Mouse (Mus musculus) ovary, postnatal 36 days (tissue): Measurements from ENCODE around the gene Abi3.
A peak's percentile ranks its signal among the peaks of the same experiment; 100 is the strongest.

Experiments used
- DNase-seq: peaks from one replicate; pipeline ENCODE4 v3.0.0; 2022; ENCODE audit warnings: low spot score, mixed read lengths

Gene Abi3

DNA sequence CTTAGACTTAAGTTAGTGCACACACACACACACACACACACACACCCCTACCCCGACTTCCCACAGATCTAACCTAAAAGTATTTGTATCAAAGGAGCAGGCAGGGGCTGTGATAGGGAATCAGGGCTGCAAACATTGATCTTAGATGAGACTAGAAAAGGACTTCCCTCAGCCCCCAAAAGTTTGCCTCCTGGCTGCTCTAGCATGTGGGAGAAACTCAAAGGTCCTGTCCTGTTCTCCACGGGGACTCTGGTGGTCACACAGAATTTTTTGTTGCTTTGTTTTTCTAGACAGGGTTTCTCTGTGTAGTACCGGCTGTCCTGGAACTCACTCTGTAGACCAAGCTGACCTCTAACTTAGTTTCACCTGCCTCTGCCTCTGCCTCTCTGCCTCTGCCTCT, 16.7 kb downstream of the Abi3 start:
- DNase-seq: no peak

DNA sequence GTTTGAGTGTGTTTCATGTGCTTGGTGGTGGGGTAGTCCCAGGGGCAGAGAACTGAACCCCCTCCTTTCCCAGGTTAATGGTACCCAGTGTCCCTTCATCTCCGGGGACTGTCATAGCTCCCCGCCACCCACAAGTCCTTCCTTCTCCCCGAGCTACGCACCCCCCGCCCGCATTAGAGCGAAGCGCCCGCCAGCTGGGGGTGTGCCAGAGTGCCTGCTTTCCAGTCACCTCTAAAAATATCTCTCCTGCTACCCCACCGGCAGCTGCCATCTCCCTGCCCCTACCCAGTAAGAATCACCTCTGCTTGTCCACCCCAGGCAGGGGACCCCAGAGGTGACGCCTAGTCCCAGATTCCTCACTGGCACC, 17.4 kb downstream of the Abi3 start:
- no peak for DNase-seq

DNA sequence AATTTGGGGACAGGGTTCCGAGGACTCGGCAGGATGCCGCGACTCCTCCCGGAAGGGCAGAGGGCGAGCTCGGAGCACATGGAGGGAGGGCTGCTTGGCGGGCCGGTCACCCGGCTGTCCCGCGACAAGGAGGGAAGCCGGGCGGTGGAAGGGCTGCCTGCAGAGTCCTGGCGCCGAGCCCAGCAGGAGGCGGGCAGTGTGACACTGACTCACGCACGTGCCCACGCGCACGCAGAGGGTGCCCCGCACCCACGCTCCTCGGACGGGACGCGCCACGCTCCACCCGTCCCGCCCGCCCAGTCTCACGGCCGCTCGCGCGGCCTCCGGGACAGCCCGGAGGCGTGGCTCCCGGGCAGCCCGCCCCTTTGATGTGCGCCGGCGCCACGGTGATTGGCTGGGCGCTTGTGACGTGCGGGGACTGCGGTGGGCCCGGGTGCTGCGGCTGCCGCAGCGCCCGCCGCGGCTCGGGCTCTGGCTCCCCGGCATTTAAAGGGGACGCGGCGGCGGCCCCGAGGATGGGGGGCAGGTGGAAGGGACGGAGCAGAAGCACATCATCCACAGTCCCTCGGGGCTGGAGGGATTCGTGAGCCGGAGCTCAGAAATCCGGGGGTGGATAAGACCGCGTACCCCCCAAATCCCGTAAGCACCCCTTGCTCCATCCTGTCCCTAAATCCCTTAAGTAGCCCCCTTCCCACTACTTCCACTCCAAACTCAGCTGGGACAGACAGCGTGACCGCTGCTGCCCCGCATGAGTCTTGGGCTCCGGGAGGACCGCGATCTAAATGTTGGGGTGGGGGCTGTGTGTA, 18.0 kb downstream of the Abi3 start, which contains the start of gene Phospho1:
Gene Phospho1, plus strand, starts transcription at position 429 of the 806 bp plus-strand sequence.
- DNase-seq: peak; percentile 94

DNA sequence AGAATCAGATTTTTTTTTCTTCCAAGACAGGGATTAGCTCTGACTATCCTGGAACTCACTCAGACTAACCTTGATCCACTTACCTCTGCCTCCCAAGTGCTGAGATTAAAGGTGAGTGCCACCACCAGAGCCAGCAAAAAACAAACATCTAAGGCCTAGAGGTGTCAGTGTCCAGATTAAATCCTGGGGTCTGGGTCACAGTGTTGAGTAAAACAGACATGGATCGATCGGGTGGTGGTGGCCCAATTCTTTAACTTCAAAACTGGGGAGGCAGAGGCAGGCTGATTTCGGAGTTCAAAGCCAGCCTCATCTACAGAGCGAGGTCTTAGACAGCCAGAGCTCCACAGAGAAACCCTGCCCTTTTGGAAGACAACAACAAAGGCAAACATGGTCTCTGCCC, 19.8 kb downstream of the Abi3 start:
- DNase-seq: no peak

DNA sequence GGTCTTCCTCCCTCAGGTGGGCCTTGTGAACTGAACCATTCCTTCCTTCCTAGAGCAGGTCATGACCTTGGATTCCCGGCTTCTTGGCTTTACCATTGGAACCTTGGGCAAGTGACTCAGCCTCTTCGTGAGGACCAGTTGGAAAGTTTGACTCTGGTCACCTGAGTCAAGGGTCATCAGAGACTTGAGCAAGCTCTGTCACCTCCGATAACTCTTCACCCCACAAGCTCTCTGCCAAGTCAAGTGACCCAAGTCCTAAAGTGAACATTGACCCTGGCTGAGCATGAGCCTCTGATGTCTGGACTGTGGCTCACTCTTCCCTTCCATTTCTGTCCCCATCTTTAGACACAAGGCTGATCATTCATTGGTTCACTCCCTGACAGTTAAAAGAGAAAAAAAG, 20.8 kb downstream of the Abi3 start:
- no peak for DNase-seq

DNA sequence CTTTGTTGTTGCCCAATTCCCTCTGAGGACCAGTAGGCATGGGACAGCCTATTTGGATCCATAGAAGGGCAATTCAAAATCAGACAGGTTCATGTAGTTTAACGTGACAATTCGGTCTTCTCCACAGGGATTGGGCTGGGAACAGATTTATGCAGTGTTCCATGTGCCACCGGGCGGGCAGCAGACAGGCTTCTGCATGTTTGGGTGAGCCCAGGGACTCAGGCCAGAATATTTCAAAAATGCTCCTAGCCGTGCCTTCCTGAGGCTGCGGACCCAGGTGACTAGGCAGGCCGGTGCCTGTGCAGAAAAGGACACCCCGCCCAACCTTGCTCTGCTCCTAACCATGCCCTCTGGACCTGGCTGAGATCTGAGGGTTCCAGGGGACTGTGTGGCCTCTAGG, 23.1 kb downstream of the Abi3 start:
- DNase-seq: no peak

DNA sequence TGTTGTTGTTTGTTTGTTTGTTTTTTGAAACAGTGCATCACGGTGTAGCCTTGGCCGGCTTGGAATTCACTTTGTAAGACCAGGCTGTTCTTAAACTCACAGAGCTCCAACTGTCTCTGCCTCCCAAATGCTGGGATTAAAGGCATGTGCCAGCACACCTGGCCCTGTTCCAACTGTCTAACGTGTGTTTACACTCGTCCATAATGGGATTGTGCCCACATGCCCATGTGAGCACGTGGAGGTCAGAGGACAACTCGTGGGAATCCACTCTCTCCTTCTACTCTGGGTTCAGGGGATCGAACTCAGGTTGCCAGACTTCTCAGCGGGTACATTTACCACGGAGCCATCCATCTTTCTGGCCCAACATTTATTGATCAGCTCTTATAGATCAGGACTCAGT, 26.9 kb downstream of the Abi3 start:
- no peak for DNase-seq

DNA sequence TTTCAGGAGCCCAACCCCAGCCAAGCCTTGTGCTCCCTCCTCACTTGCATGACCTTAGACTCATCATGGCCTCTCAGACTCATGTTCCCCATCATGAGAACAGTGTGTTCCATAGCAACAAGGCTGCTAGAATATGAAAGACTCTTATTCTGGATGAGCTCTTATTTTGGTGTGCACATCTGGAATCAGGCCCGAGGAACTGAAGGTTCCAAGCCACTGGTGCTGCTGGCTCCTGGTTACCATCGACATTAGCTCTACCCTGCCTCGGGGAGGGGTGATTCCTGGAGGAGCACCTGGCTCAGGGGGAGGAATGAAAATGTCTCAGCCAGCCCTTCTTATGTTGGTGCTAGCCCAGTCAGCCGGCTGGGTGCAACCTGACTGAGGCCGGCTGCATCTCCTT, 27.4 kb downstream of the Abi3 start:
- DNase-seq: no peak

DNA sequence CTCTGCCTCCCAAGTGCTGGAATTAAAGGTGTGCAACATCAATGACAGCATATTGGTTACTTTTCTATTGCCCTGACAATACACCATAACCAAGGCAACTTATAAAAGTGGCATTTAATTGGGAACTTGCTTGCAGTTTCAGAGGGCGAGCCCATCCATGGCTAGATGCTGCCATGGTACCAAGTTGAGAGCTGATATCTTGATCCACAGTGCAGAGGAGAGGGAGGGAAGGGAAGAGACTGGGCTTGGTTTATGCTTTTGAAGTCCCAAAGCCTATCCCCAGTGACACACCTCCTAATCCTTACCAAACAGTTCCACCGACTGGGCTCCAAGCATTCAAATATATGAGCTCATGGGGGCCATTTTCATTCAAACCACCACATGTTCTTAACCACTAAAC, 28.2 kb downstream of the Abi3 start:
- no peak for DNase-seq

DNA sequence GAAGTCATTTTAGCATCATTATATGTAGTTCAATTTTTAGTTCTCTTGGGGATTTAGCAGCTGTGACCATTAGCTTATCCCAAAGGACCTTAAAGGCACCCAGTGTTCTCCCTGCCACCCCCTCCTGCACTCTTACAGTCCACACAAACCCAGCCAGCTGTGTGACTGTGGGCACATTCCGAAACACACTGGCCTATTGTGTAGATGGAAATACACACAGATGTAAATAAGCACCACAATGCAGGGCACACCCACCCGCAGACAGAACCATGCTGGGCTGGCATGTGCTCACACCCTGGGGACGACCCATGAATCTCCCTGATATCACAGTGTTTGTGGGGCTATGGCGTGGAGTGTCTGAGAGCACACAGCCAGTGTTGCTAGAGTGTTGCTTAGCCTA, 30.1 kb downstream of the Abi3 start:
- DNase-seq: no peak

DNA sequence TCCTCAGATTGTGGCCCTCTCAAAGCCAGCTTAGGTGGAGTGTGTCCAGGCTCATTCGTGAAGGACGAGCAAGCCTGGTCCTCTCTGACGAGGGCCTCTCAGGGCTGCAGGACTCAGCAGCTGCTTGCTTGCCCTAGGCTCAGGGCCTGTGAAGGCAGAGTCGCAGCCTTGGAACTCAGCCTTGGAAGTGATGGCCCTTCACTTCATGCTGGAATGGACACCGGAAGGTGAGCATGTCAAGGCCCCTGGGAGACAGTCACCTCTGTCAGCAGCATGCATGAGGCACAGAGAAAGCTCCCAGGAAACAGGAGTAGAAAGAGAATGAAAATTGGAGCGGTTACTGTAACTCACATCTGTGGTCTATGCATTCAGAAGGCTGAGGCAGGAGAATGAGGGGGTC, 30.5 kb downstream of the Abi3 start:
- DNase-seq: no peak

DNA sequence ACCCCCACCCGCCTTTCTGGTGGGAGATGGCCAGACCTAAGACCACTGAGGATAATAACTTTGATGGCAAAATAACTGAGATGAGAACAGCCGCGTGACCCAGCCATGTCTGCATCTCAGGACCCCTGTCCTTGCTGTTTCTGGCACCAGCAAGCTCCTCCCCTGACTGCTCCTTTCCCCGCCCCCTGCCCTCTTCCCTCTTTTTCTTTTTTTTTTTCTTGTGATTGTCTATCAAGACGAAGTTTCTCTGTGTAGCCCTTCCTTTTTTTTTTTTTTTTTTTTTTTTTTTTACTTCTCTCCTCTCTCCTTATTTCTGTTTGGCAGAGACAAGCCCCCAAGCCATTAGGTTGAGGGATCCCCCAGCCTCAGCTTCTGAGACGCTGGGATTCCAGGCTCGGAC, 31.4 kb downstream of the Abi3 start:
- DNase-seq: no peak

DNA sequence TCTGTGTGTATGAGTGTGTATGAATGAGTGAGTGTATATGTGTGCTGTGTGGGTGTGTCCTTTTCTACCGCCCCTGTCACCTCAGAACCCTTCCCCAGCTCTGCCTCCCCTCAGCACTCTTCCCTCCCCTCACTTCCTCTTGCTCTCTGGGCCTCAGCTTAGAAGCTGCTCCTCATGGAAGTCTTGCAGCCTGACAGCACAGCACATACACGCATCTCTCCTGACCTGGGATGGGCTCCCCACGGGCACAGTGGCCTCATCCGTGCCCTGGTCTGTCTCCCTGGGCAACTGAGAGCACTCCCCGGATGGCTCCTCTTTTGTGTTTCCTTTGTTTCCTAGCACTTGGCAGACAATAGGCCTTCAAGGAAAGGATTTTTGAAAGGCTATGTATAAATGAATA, 32.7 kb downstream of the Abi3 start:
- no peak for DNase-seq

DNA sequence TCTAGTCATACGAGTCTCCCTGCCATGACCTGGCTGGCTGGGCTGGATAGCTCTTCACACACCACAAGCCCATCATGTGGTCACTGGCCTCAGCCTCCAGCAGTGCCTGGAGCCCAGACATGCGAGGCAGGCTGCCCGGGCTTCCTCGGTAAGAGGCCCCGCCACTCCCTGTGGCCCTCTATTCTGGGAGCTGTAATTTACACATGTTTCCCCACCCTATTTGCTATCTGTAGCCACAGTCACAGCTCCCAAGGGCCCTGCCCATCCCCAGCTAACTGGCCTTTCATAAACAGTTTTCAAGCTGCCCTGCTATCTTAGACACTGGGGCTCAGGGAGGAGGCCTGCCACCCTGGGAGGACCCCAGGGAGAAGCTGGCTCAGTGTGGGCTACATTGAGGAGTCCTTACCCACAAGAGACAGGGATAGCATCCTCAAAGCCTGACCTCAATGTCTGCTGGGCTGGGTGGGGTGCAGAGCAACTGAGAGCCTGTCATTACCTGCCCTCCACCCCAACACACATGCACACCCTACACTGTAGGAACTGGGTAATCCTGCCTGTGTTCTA, 33.7 kb downstream of the Abi3 start:
- no peak for DNase-seq

DNA sequence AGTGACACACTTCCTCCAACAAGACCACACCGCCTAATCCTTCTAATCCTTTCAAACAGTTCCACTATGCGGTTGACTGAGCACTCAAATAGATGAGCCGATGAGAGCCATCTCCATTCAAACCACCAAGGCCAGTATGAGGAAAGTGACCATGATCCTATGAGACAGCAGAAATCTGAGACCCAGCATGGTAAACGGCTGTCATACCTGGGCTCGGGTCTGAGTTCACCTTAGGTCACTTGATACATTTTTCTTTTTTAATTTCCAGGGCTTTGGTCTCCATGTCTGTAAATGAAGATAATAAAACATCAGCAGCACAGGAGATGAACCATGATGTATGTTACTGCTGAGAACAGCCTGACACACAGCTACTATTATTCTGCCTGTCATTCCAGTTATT, 34.4 kb downstream of the Abi3 start:
- no peak for DNase-seq

DNA sequence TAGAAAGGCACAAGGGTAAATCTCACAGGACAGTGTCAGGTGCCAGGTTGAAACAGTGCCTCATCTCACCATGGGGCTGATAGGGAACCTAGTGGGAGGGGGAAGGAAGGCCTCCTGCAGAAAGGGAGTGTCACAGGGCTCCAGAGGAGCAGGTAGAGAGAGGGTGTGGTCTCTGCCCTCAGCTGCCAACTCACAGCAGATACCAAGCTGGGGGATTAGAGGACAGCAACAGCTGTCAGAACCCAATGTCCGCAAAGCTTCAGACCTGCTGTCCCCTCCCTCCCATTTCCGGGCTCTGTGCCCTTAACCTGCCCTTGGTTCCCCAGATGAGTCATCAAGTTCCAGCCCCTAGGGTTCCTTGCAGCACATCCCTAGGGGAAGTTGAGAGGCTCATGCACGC, 36.7 kb downstream of the Abi3 start:
- DNase-seq: no peak

DNA sequence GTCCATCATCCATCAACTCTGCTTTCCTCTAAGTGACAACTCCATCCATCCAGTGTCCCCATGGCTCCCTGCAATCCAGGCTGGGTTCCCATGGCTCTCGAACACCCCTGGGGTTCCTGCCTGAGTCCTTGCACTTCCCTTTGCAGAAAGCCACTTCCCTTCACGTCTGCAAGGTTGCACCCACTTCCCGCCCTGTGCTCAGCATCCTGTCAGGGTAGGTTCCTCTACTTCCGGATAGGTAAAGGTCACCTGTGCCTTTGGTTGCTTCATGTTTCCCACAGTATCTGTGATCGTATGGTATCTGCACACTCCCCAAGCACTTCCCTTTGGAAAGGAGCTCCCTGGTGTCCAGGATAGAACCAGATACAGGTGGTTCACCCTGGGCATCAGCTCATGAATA, 37.3 kb downstream of the Abi3 start:
- DNase-seq: no peak

DNA sequence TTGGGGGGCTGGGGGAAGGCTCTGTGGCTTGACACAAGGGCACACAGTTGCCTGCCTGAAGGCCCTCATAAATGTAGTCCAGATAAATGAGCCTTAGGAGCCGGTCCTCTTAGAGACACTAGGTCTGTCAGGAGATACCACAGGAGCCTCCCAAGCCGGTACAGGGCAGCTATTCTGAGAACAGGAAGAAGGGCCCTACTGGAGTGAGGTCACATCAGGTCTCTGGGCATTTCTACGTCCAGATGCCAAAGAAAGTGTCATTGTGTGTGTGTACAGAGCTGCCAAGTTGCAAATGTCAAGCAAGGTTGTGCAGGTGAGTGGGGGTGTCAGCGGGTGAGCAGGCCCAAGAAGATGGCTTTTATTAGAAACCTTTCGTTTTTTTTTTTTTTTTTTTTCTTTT, 46.7 kb downstream of the Abi3 start:
- no peak for DNase-seq

DNA sequence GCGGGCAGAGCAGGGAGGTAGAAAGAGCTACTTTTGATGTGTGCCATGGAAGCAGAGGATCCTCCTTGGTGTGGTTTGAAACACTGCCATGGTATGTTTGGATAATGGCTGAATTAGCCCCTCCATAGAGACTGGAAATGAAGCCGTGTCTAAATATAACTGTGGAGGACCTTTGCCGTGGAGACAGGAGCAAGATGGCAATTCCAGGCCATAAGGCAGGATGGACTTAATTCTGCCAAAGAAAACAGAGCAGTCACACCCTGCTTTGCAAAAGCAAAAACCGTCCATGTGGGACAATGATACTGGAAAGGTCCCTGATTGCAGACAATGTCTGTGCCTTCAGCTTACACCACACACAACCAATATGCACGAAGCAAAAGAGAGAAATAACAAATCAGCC, 48.1 kb downstream of the Abi3 start:
- no peak for DNase-seq

DNA sequence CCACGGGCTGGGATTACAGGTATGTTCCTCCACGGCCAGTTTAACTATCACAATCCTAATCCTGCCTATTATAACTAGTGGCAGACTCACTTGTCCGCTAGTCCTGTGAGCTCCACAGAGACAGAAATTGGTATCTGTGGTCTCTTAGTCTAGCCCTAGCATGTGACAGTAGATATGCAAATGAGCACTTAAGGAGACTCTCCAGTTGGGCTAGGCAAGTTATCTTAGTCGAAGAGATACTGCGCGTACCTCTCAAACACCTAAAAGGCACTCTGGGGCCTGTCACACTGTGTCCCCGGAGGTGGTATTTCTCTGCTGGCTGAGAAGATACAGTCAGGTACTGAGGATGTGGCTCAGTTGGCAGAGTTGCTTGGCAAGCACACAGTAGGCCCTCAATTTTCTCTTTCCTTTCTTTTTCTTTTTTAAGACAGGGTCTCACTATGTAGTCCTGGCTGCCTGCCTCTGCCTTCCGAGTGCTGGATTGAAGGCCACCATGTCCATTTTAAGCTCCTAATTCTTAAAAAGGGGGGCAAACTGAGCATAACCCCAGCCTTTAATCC, 49.2 kb downstream of the Abi3 start:
- DNase-seq: no peak

DNA sequence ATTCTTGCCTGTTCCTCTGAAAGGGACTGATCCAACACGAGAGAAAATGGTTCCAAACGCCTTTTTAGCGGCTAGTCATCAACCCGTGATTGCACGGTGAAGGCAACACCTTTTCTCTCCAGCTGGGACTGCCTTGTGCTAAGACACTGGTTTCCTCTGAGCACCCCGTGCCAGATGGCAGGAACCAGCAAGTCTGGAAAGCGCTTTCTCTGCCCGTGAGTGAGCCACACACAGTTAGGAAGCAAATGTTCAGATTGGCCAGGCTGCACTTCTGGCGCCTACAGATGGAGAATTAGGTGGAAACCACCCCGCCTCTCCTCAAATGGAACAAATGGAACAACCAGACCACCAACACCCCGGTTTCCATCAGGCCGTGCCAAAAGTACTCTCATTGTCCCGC, 50.5 kb downstream of the Abi3 start:
- DNase-seq: no peak

DNA sequence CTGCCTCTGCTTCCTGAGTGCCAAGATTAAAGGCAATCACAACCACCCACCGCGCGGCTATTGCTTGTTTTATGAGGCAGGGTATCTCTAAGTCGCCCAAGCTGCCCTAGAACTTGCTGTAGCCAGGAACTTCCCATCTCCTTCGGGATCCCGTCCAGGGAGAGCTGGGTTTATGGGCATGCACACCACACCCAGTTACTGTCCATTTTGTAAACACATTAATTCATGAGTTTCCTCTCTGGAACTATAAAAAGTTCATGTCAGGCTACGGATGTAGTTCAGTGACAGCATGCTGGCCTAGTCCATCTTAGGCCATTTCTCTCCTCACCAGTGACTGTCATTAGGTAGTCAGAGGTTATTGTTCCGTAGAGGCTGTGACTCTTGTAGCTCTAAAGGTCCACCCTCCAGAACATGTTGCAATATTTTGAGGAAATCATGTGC, 52.8 kb downstream of the Abi3 start:
- no peak for DNase-seq

DNA sequence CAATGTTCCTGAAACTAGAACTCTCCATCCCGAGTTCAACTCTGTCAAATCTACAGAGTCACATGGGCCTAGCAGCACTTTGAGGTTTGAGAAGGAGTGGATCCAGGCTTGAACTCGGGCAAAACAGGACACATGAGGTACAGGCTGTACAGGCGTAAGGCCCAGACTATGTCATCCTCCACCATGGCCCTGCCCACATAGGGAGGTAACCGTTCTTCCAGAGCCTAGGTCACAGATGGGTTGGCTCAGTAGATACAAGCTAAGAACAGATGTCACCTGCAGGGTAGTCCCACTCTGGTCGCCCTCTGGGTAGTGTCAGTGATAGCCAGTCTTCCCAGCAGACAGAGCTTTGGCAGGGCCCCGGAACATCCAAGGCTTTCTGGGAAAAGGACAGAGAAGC, 55.8 kb downstream of the Abi3 start:
- DNase-seq: no peak

DNA sequence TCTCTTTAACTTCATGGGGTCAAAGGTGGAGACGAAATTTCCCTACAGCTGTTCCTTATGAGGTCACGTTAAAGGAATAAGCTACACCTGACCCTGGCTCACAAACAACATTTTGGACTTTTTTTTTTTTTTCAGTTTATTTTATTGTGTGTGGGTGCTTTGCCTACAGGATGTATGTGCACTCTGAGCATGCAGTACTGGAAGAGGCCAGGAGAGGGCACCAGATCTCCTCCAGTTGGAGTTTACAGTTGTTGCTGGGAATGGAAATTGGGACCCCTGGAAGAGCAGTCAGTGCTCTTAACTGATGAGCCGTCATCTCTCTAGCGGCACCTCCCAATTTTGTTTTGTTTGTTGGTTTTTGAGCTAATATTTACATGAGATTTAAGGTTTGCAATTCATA, 56.6 kb downstream of the Abi3 start:
- no peak for DNase-seq
